Mouse (Mus musculus): ENCODE data around the gene Abtb2.

Abtb2 gene

DNA sequence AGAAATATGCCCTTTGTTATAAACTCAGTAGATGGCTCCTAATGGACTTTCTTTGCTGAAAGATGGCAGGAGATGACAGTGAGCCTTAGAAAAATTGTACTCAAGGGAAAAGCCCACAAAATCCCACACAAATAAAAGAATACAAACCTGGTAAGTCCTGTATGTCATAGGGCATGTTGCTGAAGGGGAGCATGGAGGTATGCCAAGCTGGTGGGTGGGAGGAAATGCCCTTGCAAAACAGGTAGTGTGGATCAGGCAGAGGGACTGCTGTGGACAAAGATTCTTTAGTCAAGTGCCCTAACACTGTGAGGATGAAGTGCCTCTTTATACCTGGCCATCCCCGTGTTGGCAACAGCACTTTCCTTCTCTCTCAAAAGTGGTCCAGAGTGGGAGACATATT, 126.7 kb downstream of the Abtb2 start:
- no peak for DNase-seq

DNA sequence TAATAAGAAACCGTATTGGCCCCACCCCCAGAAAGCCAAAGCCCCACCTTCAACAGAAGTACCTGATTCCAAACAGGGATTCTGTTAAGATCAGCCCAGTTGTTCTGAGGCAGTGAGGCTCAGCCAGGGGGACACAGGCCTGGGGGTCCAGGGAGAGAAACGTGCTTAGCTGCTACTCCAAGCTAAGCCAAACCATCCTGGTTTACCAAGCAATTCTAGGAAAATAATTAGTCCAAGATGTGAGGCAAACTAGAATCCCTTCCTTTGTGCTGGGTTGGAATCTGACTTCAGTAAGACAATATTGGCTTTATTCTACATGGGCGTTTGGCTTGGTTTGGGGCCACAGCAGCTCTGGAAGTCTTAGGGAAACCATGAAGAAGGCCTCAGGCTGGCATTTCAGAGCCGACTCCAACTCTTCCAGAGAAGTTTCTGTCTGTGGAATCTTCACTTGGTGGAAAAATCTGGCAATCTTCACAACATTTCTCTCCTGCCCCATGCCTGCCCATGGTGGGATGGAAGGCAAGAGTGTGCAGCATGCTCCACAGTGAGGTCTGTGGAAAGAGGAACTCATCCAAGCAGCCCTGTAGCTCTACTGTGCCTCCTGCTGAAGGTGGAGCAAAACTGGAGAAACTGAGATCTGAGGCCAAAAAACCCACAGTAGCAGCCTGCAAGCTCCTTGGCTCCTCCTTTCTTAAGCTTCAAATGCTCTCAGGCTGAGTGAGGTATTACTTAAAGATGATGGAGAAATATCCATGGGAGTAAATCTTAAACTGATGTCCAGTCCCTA, 128.9 kb downstream of the Abtb2 start:
- DNase-seq: no peak

- DNase-seq: no peak
These were observed 130.1 kb downstream of the Abtb2 start for GRCm38 (mm10) chr2:103696177-103696576.

DNA sequence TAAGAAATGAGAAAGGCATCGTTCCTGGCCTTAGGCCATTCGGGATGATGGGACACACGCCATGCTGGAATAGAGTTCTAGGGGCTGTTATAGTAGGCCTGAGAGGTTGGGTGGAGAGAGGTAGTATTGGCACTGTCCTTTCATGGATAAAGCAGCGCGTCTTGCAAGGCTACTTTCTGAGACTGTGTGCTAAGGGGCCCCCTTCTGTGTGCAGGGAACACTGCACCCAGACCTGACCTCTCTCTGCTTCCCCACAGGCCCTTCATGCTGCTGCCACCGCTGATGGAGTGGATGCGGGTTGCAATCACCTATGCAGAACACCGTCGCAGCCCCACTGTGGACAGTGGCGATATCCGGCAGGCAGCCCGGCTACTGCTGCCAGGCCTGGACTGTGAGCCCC, 134.4 kb downstream of the Abtb2 start:
- DNase-seq: no peak

DNA sequence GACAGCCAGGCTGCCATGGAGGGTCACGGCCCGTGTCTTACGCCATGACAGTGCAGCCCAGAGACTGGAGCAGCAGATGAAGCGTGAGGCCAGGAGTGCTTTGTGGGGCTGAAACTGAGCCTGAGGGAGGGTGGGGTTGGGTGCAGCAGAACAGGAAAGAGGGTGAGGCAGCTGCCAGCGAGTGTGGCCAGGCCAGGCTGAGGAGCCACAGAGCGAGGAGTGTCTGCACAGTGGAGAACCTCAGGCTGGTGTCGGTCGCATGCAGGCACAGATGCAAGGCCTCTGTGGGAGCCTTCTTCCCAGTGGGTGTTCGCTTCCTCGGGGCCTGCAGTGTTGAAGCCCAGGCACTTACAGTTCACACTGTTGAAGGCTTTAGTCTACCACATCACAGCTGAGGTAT, 137.2 kb downstream of the Abtb2 start:
- DNase-seq: no peak

GRCm38 (mm10) chr2:103703865-103704264, 137.8 kb downstream of the Abtb2 start:
- DNase-seq: no peak

DNA sequence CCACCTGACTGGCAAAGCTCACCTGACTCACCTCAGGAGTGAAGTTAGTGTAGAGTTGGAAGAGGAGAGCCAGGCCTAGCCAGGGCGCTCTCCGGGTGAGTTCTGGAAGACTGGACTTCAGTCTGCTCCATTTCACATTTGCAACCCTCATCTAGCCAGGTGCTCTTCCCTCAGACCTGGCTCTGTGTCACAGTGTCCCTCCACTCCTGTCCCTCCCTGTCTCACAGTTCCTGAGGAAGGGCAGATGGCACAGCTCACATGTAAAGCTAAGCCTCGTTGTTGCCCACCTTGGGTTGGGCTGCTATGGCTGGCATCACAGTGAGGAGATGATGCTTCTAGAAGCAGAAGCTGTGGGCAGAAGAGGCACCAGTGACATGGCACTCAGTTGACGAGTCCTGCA, 139.7 kb downstream of the Abtb2 start:
- no peak for DNase-seq

DNA sequence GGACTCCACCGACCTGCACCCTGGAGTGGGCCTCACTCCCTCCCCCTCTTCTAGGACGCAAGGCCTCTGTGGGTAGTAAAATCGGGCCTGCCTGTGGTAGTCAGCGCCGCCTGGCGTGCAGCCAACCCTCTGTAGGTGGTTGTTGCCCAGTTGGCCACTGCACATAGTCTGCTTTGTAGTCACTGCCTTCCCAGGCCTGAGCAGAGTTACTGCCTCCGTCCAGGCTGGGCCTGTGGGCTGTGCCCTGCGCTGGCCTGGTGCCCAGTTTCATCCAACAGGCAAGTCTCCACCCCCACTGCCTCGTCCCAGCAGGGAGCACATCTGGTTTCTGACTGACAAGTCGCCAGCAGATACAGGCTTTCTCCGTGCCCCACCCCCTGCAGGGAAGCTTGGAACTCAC, 140.1 kb downstream of the Abtb2 start:
- DNase-seq: peak; percentile 27

DNA sequence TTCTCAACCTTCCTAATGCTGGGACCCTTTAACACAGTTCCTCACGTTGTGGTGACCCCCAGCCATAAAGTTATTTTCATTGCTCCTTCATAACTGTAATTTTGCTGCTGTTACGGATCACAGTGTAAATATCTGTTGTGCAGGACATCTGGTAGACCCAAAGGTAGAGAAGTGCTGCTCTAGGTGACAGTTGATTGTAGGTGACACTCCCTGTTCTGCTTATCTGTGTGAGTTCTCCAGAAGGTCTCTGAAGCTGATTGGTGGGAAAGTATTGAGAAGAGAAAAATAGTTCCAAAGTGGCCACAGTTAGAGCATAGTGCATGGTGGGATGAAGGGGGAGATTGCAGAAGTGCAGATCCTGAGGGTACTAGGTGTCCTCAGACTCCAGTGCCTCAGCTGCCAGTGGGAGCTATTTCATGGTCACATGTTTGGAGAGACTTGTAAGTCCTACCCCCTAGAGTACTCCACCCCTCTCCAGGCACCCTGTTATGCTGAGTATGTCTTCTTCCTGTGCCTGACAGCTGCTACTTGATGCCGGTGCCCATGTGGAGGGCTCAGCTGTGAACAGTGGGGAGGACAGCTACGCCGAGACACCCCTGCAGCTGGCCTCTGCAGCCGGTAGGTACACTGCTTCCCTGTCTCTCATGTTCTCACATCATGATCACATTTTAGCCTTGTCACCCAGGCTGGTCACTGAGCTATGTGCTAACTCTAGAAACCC, 141.1 kb downstream of the Abtb2 start:
- no peak for DNase-seq

DNA sequence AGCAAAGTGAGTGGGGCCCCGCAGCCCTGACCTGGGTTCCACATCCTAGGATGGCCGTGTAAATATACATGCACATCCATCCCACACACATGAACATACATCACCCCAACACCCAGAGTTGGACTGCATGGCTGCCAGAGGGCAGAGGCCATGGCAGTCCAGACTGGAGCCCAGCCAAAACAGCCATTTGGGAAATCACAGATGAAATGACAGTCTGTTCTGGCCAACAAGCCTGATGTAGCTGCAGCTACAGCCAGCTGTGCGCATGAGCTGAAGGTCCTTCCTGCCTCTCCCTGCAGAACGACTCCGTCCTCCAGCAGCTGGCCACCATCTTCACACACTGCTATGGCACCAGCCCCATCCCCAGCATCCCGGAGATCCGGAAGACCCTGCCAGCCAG, 144.7 kb downstream of the Abtb2 start:
- DNase-seq: no peak

GRCm38 (mm10) chr2:103713831-103714230, 147.7 kb downstream of the Abtb2 start:
- no peak for DNase-seq

GRCm38 (mm10) chr2:103714412-103714811, 148.3 kb downstream of the Abtb2 start:
- no peak for DNase-seq

- peak; percentile 70 for DNase-seq
These were observed 152.6 kb downstream of the Abtb2 start for GRCm38 (mm10) chr2:103718594-103719291.

DNA sequence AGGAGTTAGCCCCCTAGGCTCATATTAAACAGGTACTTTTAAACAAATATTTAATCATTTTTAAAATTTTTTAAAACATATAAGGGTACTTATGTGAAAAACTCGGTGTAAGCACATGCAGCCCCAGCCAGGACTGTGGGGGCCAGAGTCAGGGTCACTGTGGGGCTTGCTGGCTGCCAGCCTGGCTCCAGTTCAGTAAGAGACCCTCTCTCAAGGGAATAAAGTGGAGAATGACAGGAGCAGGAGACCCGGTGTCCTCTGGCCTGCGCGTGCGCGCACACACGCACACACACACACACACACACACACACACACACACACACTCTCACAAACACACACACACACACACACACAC, 153.2 kb downstream of the Abtb2 start:
- no peak for DNase-seq

- no peak for DNase-seq
These were observed 158.4 kb downstream of the Abtb2 start for GRCm38 (mm10) chr2:103724521-103724920.

- no peak for DNase-seq
These were observed 162.0 kb downstream of the Abtb2 start for GRCm38 (mm10) chr2:103728027-103728540.

DNA sequence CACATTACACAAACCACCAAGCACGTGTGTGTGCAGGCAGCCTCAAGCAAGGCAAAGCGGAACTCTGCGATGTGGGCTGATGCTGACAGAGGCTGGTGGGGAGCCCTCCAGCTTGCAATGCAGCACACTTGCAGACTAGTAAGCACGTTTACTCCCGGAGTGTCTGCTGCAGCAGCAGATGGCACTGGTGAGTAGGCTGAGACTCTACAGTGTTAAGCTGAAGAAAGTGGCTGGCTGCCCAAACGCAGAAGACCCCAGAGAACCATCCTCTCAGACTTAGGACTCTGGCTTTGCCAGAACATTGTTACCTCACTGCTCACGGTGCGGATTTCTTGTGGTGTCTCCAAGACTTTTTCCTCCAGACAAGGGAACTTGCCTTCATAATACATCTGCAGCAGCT, 164.9 kb downstream of the Abtb2 start:
- no peak for DNase-seq

DNA sequence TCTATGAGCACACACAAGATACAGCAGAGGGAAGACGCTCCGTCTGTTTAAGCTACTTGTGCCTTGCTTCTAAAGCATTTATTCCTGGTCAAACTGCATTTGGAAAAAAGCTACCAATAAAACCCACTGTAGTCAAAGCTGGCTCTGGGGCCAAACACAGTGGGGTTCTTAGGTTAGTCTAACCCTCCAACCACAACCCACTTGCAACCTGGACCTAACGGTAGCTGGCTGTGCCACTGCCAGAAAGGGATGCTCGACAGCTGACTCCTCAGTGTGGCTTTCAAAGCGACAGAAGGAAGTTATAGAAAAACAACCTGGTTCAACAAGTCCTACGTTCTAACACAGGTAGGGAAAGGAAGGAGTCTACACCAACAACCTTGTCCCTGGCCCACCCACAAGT, 165.3 kb downstream of the Abtb2 start:
- no peak for DNase-seq

DNA sequence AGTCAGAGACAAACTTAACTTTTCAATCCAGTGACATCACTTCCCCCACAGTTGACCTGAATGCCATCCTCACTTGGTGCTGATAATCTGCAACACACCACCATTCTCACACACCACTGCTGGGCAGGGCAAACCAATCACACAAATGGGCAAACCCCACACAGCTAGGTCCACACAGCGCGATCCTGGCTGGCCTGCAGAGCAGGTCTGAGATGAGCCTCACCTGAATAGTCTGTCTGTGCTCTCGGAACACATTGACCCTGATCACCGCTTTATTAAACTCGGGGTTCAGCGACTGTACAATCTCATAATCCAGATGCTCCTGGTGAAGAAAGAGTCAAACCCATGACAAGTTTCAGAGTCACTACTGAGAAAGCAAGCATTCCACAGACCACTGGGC, 176.7 kb downstream of the Abtb2 start:
- DNase-seq: no peak

DNA sequence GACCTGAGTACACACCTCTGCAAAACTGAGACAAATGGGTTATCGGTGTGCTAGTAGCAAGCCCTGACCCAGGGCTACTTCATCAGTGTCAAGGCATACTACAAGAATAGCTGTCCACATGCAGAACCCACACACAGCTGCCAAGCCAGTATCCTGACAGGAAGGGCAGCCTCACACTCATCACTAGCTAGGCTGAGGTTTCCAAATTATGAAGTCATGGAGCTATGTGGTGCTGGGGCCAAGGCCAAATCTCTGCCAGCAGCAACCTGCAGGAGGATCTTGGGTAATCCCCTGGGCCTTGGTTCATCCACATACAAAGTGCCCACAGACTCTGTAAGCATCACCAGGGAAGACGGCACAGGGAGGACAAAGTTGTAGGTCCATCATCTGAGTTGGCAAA, 177.4 kb downstream of the Abtb2 start:
- DNase-seq: no peak

- peak; percentile 51 for DNase-seq
These were observed 177.9 kb downstream of the Abtb2 start for GRCm38 (mm10) chr2:103743988-103744387.

GRCm38 (mm10) chr2:103745481-103745880, 179.4 kb downstream of the Abtb2 start:
- no peak for DNase-seq

GRCm38 (mm10) chr2:103746096-103746495, 180.0 kb downstream of the Abtb2 start:
- no peak for DNase-seq

- DNase-seq: no peak
These were observed 180.7 kb downstream of the Abtb2 start for GRCm38 (mm10) chr2:103746761-103747160.
